ENCODE assay signal across 8 mouse cellular contexts in genomic region chr2:73893473-73894270, GRCm38 (mm10). TPM values are rescaled to one million over a fixed set of nuclear protein-coding genes. Genes with fewer than 3 reads are reported as not detected.
DNase-seq lines count a peak whose midpoint lies in the region; ATAC-seq and TF ChIP-seq lines count a peak whose summit lies in the region.

No protein-coding gene starts in this region.

- 65% methylated on average over 22 of the region's 22 CpGs for WGBS in forebrain, embryonic 13.5 days
- WGBS in liver, embryonic 13.5 days (ENCODE audit: insufficient replicate concordance): 48% methylated on average over 22 of the region's 22 CpGs
- WGBS in stomach, postnatal 0 days: 62% methylated on average over 22 of the region's 22 CpGs

- peak overlapping the region; percentile 88 for H3K27ac ChIP-seq in forebrain, embryonic 13.5 days
- H3K27ac ChIP-seq in liver, embryonic 13.5 days: peak overlapping the region; percentile 70
- H3K27ac ChIP-seq in stomach, postnatal 0 days (replicated peaks): no peak overlapping the region

- peak overlapping the region; percentile 99 for H3K4me3 ChIP-seq in forebrain, embryonic 13.5 days
- H3K4me3 ChIP-seq in liver, embryonic 13.5 days (replicated peaks): peak overlapping the region; percentile 73
- H3K4me3 ChIP-seq in stomach, postnatal 0 days (ENCODE audit: low read depth, low read length): peak overlapping the region; percentile 55

- TF ChIP-seq CTCF in stomach, postnatal 0 days (IDR thresholded peaks at IDR 0.05; ENCODE audit: low read depth): no peak

- peak overlapping the region; percentile 74 for H3K9ac ChIP-seq in forebrain, embryonic 13.5 days
- H3K9ac ChIP-seq in liver, embryonic 13.5 days: peak overlapping the region; percentile 75
- no peak overlapping the region for H3K9ac ChIP-seq in stomach, postnatal 0 days (ENCODE audit: low read length)

- no peaks in the 10 kb centered on the region for H3K36me3 ChIP-seq in forebrain, embryonic 13.5 days (ENCODE audit: poor library complexity, severe bottlenecking)
- H3K36me3 ChIP-seq in liver, embryonic 13.5 days: no peaks in the 10 kb centered on the region
- H3K36me3 ChIP-seq in stomach, postnatal 0 days (ENCODE audit: control insufficient read depth, insufficient read depth, low read length): no peaks in the 10 kb centered on the region

- no peaks in the 10 kb centered on the region for H3K9me3 ChIP-seq in forebrain, embryonic 13.5 days (replicated peaks)
- H3K9me3 ChIP-seq in liver, embryonic 13.5 days (replicated peaks): no peaks in the 10 kb centered on the region
- H3K9me3 ChIP-seq in stomach, postnatal 0 days (ENCODE audit: control insufficient read depth, low read length): no peaks in the 10 kb centered on the region

- no peak for TF ChIP-seq EP300 in stomach, postnatal 0 days (optimal IDR thresholded peaks at IDR 0.05)

- intact Hi-C loops in gastrocnemius, postnatal 14 days (cut with DNase I; ENCODE audit: low total_unique reads): no loop called here

- peak; percentile 43 to 58 for DNase-seq in left cerebral cortex, adult 18-20 months (ENCODE audit: low spot score in 2 of 2)
- DNase-seq in left cerebral cortex, adult 11 months (ENCODE audit: low spot score): no peak
- peak; percentile 40 for DNase-seq in ZHBTc4 (ENCODE audit: low read depth, low spot score)
- peak; percentile 28 for DNase-seq in liver, embryonic 13.5 days
- no peak for DNase-seq in stomach, postnatal 0 days (ENCODE audit: low spot score)
- DNase-seq in gastrocnemius, postnatal 14 days: no peak

- H3K4me2 ChIP-seq in forebrain, embryonic 13.5 days: peak overlapping the region; percentile 61
- H3K4me2 ChIP-seq in liver, embryonic 13.5 days: peak overlapping the region; percentile 76
- peak overlapping the region; percentile 60 for H3K4me2 ChIP-seq in stomach, postnatal 0 days (replicated peaks; ENCODE audit: low read depth)

- peaks cover 12% of the 10 kb centered on the region for H3K4me1 ChIP-seq in forebrain, embryonic 13.5 days
- peaks cover 26% of the 10 kb centered on the region for H3K4me1 ChIP-seq in liver, embryonic 13.5 days (replicated peaks)
- H3K4me1 ChIP-seq in stomach, postnatal 0 days (replicated peaks; ENCODE audit: control insufficient read depth, insufficient read depth): no peaks in the 10 kb centered on the region

- ATAC-seq in forebrain, embryonic 13.5 days: no peak
- no peak for ATAC-seq in liver, embryonic 13.5 days (ENCODE audit: low read depth)
- no peak for ATAC-seq in stomach, postnatal 0 days (ENCODE audit: low FRiP score, low TSS enrichment)
- ATAC-seq in inflammation-experienced regulatory T-cells, adult 6 months: no peak

- no peaks in the 10 kb centered on the region for H3K27me3 ChIP-seq in forebrain, embryonic 13.5 days
- H3K27me3 ChIP-seq in liver, embryonic 13.5 days: no peaks in the 10 kb centered on the region
- H3K27me3 ChIP-seq in stomach, postnatal 0 days (ENCODE audit: control insufficient read depth, insufficient read depth, low read length): no peaks in the 10 kb centered on the region

RNA-seq across cellular contexts. Expression of gene Atf2, which starts 1.2 kb away (rescaled TPM):
- total RNA-seq in left cerebral cortex, adult 18-20 months (2021): 100 to 1,000 TPM; 163 to 182 TPM
- polyA plus RNA-seq in forebrain, embryonic 13.5 days (2015; fragmentation: Nextera tagmentation; extraction: Ambion mirVana): 99.9 and 103 TPM in 2 replicates
- polyA plus RNA-seq in liver, embryonic 13.5 days (2015; fragmentation: Nextera tagmentation; extraction: Ambion mirVana): 18.5 and 28.3 TPM in 2 replicates
- 20.7 and 21.4 TPM in 2 replicates for polyA plus RNA-seq in stomach, postnatal 0 days (2015; fragmentation: Nextera tagmentation; extraction: Ambion mirVana)
- total RNA-seq in gastrocnemius, postnatal 14 days (2021): 10 to 100 TPM; 16.6 to 20.4 TPM
- polyA plus RNA-seq in inflammation-experienced regulatory T-cells, adult 6 months (2017; shearing (Covaris generic)): 10 to 100 TPM; 57.6 to 91.8 (median 67.1) TPM

RNA-seq across cellular contexts. Expression of gene Atp5g3, which starts 17.5 kb away (rescaled TPM):
- total RNA-seq in left cerebral cortex, adult 18-20 months (2021): 100 to 1,000 TPM; 532 to 549 TPM
- polyA plus RNA-seq in forebrain, embryonic 13.5 days (2015; fragmentation: Nextera tagmentation; extraction: Ambion mirVana): 975 and 989 TPM in 2 replicates
- 848 and 919 TPM in 2 replicates for polyA plus RNA-seq in liver, embryonic 13.5 days (2015; fragmentation: Nextera tagmentation; extraction: Ambion mirVana)
- 1,360 and 1,478 TPM in 2 replicates for polyA plus RNA-seq in stomach, postnatal 0 days (2015; fragmentation: Nextera tagmentation; extraction: Ambion mirVana)
- total RNA-seq in gastrocnemius, postnatal 14 days (2021): 1,000 to 10,000 TPM; 1,655 to 1,960 TPM
- 100 to 1,000 TPM; 353 to 522 (median 373) TPM for polyA plus RNA-seq in inflammation-experienced regulatory T-cells, adult 6 months (2017; shearing (Covaris generic))

Comparison
In these comparisons a context has a peak if more than half of its experiments do, and no peak if none do; other contexts are left out.
1. DNase-seq: peak in left cerebral cortex, adult 18-20 months (2 of 2), ZHBTc4 (single experiment) and liver, embryonic 13.5 days (single experiment); none in left cerebral cortex, adult 11 months (single experiment), stomach, postnatal 0 days (single experiment) and gastrocnemius, postnatal 14 days (single experiment).
2. Peak in every context shown above with its lines, with median percentiles within 50 percentile points of each other: H3K4me2 ChIP-seq and H3K4me3 ChIP-seq.